Mouse (Mus musculus): ENCODE measurements around the gene Olfr1322.

The Olfr1322 gene

GRCm38 (mm10) chrX:49891383-49891782 lies at the start of gene Olfr1322:
Olfr1322 (minus strand) TSS chrX:49891483.
- DNase-seq (ENCODE audit: extremely low read depth, low read depth, low spot score) = no peak

- no peak for DNase-seq (ENCODE audit: extremely low read depth, low read depth, low spot score)
Observed at GRCm38 (mm10) chrX:49877651-49878349, 13.5 kb downstream of the Olfr1322 start.
